13 mouse cellular contexts compared by ENCODE assay signal in genomic region chr12:21431039-21431438, GRCm38 (mm10). TPM values are rescaled to one million over a fixed set of nuclear protein-coding genes. Genes with fewer than 3 reads are reported as not detected.
DNase-seq lines count a peak whose midpoint lies in the region.
"Had no signal": no experiment of that assay in that cellular context is flagged by ENCODE, and none has a peak within 500 bp of the region (broad histone marks: within the 10 kb centered on the region; RNA-seq: fewer than 3 reads in every experiment).

No protein-coding gene starts in this region.

- intact Hi-C loops in heart, postnatal 25 days (cut with DNase I), result no loop called here

- peak; percentile 64 for DNase-seq in heart, adult 11 months
- no peak for DNase-seq in heart, postnatal 25 days (ENCODE audit: low spot score)
- peak; percentile 22 for DNase-seq in lung, postnatal 10 days
- no peak for DNase-seq in lung, adult 18-20 months
- peak; percentile 81 for DNase-seq in R1 (ENCODE audit: low read depth, low spot score)
- DNase-seq in thymus, postnatal 14 days, result peak; percentile 52
- DNase-seq in adrenal gland, adult 2 months, result no peak
- DNase-seq in right cerebral cortex, postnatal 4 days, result no peak
- DNase-seq: adrenal gland, adult 8-10 months; B cell, adult 2 months; cerebellum, adult 9-10 months; heart, postnatal 36 days; left cerebral cortex, postnatal 4 days had no signal

RNA-seq across cellular contexts. Expression of gene Ywhaq, which starts 13.6 kb away (rescaled TPM):
- 10 to 100 TPM; 65.3 to 81.2 TPM for total RNA-seq in heart, postnatal 25 days (2021)
- 100 to 1,000 TPM; 207 to 372 TPM for total RNA-seq in adrenal gland, adult 2 months (2021)
- polyA plus RNA-seq in adrenal gland, adult 2 months (2012; rRNA removed), result 48.0 and 52.3 TPM in 2 replicates

RNA-seq across cellular contexts. Expression of gene Adam17, which starts 57.6 kb away (rescaled TPM):
- total RNA-seq in heart, postnatal 25 days (2021), result 10 to 100 TPM; 48.9 to 58.5 TPM
- total RNA-seq in adrenal gland, adult 2 months (2021), result 10 to 100 TPM; 40.2 to 43.8 TPM
- polyA plus RNA-seq in adrenal gland, adult 2 months (2012; rRNA removed), result 11.7 and 25.9 TPM in 2 replicates

Comparison
In these comparisons a context has a peak if more than half of its experiments do, and no peak if none do; other contexts are left out.
1. DNase-seq: peak in heart, adult 11 months (single experiment), lung, postnatal 10 days (single experiment), R1 (single experiment) and thymus, postnatal 14 days (single experiment); none in heart, postnatal 25 days (single experiment), lung, adult 18-20 months (0 of 2), adrenal gland, adult 2 months (single experiment) and right cerebral cortex, postnatal 4 days (single experiment).